Mouse (Mus musculus): Measurements from ENCODE around the gene Ptpn12.

DNA sequence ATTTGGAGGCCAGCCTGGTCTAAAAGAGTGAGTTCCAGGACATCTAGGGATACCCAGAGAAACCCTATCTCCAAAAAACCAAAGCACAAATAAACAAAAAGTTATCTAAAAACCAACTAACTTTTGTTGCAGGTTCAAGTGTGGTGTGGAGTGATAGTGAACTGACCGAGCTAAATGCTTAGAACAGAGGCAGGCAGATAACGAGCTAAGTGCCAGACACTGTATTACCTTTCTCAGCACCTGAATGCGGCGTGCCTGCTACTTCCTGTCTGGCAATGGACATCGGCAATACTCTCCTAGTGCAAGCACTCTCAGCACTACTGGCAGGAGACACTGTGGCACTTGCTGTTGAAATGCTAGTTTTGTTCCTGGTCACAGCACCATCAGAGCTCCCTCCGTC, 58.2 kb downstream of the Ptpn12 start:
- TF ChIP-seq CTCF (conservative IDR thresholded peaks at IDR 0.05 in 1 of 2, IDR thresholded peaks at IDR 0.05 in 1 of 2; ENCODE audit: low read depth in 2 of 2, low read length in 2 of 2) (no peak), POLR2AphosphoS2 (IDR thresholded peaks at IDR 0.05; ENCODE audit: low read depth, low read length) (no peak)
